Mouse (Mus musculus): Measurements from ENCODE around the gene Nup85. TPM values are rescaled to one million over a fixed set of nuclear protein-coding genes. Genes with fewer than 3 reads are reported as not detected.

Gene Nup85
- total RNA-seq (2012; rRNA removed): 279 and 312 TPM in 2 replicates

DNA sequence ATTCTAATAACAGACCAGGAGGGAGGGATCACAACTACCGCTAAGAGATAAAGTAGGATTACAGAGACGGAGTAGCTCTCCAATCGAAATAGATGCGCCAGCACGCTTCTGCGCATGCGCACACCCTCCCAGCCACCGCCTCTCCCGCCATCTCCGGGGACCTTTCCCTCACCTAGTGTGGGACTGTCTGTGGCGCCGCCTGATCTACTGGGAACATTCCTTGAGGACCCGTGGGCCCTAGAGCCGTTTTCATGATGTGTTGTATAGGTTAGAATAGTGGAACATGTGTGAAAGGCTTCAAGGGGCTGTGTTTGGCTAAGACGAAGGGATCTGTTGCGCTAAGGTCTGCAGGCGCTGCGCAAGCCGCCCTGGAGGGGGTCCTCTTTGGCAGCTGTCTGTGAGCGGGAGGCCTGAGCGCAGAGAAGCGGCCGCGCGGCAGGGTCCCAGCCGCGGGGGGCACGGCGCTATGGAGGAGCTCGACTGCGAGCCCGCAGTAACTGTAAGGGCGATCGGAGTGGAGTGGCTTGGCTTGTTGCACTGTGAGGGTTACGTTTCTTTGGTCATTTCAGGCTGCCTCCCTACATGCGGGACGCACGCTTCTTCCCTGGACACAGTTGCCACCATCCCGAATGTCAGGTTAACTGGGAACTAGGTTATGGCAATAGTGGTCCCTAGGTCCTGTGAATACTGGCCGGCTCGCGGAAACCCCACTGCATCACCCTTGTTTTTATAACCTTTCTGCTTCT is at the start of gene Nup85:
Gene Nup85 (plus strand): TSS at position 371 of the 746 bp plus-strand sequence.
- Histone ChIP-seq H3K27ac (ENCODE audit: insufficient read depth, low read depth, low read length, poor library complexity, severe bottlenecking) (peak within 1 kb of the TSS; percentile 87), H3K36me3 (ENCODE audit: control insufficient read depth, insufficient read depth, low read length, poor library complexity, severe bottlenecking) (peaks cover 31% of the 10 kb centered on the region), H3K9me3 (ENCODE audit: control insufficient read depth, insufficient read depth, low read depth, low read length) (no peaks in the 10 kb centered on the region), H3K4me3 (ENCODE audit: insufficient read depth in 1 of 2, low read depth in 1 of 2, low read length in 2 of 2, poor library complexity in 1 of 2, severe bottlenecking in 1 of 2) (peak within 1 kb of the TSS; percentile 77 to 97), H3K4me1 (ENCODE audit: control insufficient read depth in 2 of 2, insufficient read depth in 2 of 2, low read length in 2 of 2, poor library complexity in 1 of 2) (no peaks in the 10 kb centered on the region), H3K9ac (ENCODE audit: insufficient read depth, low read depth, low read length, poor library complexity, severe bottlenecking) (peak within 1 kb of the TSS; percentile 92)
- DNase-seq (ENCODE audit: low read depth, low spot score): peak; percentile 95
- in situ Hi-C loops (cut with MboI; ENCODE audit: low sequenced_read_pairs in 2 of 2, unreplicated experiment in 2 of 2): no loop called here
- TF ChIP-seq CHD2 (IDR thresholded peaks at IDR 0.05; ENCODE audit: low read depth, low read length) (no peak), ZNF384 (IDR thresholded peaks at IDR 0.05; ENCODE audit: low read depth, low read length) (no peak), ZC3H11A (IDR thresholded peaks at IDR 0.05; ENCODE audit: borderline replicate concordance, low read depth, low read length) (no peak), MAFK (IDR thresholded peaks at IDR 0.05; ENCODE audit: insufficient read depth, low read depth, low read length) (no peak), HCFC1 (IDR thresholded peaks at IDR 0.05; ENCODE audit: borderline replicate concordance, insufficient read depth, low read length) (no peak)

DNA sequence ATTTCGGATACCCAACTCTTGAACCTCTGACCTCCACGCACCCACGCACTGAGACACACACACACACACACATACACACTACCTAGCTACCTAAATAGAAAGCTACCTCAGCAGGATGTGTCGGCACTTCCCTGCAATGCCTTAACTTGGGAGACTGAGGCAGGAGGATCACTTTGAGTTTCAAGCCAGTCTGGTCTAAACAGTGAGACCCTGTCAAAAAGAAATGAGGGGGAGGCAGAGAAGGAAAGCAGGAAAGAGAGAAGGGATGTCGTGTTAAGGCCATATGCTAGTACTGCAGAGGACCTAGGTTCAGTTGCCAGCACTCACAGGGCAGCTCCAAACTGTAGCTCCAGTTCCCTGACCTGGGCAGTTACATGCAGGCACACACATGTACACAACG is 49.2 kb upstream of the Nup85 start:
- H3K9me3 ChIP-seq (ENCODE audit: control insufficient read depth, insufficient read depth, low read depth, low read length): no peaks in the 10 kb centered on the region
- in situ Hi-C loops (cut with MboI; ENCODE audit: low sequenced_read_pairs in 2 of 2, unreplicated experiment in 2 of 2): no loop called here
- TF ChIP-seq ZNF384 (IDR thresholded peaks at IDR 0.05; ENCODE audit: low read depth, low read length) (no peak), ZC3H11A (IDR thresholded peaks at IDR 0.05; ENCODE audit: borderline replicate concordance, low read depth, low read length) (no peak), CHD2 (IDR thresholded peaks at IDR 0.05; ENCODE audit: low read depth, low read length) (no peak), HCFC1 (IDR thresholded peaks at IDR 0.05; ENCODE audit: borderline replicate concordance, insufficient read depth, low read length) (no peak), MAFK (IDR thresholded peaks at IDR 0.05; ENCODE audit: insufficient read depth, low read depth, low read length) (no peak)
- H3K4me3 ChIP-seq (ENCODE audit: insufficient read depth in 1 of 2, low read depth in 1 of 2, low read length in 2 of 2, poor library complexity in 1 of 2, severe bottlenecking in 1 of 2): peak overlapping the region in 1 of 2 experiments; percentile 2; a peak in 1 of 4 replicates
- no peaks in the 10 kb centered on the region for H3K36me3 ChIP-seq (ENCODE audit: control insufficient read depth, insufficient read depth, low read length, poor library complexity, severe bottlenecking)
- peaks cover 7 to 16% of the 10 kb centered on the region in 2 experiments; a peak in 3 of 4 replicates for H3K4me1 ChIP-seq (ENCODE audit: control insufficient read depth in 2 of 2, insufficient read depth in 2 of 2, low read length in 2 of 2, poor library complexity in 1 of 2)
- H3K9ac ChIP-seq (ENCODE audit: insufficient read depth, low read depth, low read length, poor library complexity, severe bottlenecking): no peak overlapping the region
- DNase-seq (ENCODE audit: low read depth, low spot score): no peak
- no peak overlapping the region for H3K27ac ChIP-seq (ENCODE audit: insufficient read depth, low read depth, low read length, poor library complexity, severe bottlenecking)

DNA sequence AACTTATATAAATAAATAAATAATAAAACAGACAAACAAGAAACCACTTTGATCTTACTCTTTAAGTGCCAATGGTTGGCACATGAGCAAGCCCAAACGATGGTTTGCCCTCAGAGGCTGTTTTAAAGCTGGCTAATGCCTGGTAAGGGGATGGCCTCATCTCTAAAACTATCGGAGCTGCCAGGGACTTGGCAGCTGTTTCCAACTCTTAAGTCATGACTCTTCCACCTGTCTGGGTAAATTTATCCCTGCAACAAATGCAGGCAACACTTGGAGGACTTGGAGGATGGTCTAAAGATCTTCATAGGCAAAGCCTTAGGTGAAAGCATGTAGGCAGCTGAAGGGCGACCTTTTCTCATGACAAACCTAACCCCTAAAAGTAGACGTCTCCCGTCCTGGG is 47.3 kb upstream of the Nup85 start:
- Histone ChIP-seq H3K9ac (ENCODE audit: insufficient read depth, low read depth, low read length, poor library complexity, severe bottlenecking) (no peak overlapping the region), H3K36me3 (ENCODE audit: control insufficient read depth, insufficient read depth, low read length, poor library complexity, severe bottlenecking) (no peaks in the 10 kb centered on the region), H3K4me3 (ENCODE audit: insufficient read depth in 1 of 2, low read depth in 1 of 2, low read length in 2 of 2, poor library complexity in 1 of 2, severe bottlenecking in 1 of 2) (no peak overlapping the region), H3K27ac (ENCODE audit: insufficient read depth, low read depth, low read length, poor library complexity, severe bottlenecking) (no peak overlapping the region), H3K9me3 (ENCODE audit: control insufficient read depth, insufficient read depth, low read depth, low read length) (no peaks in the 10 kb centered on the region), H3K4me1 (ENCODE audit: control insufficient read depth in 2 of 2, insufficient read depth in 2 of 2, low read length in 2 of 2, poor library complexity in 1 of 2) (peaks cover 2 to 9% of the 10 kb centered on the region in 2 experiments; a peak in 3 of 4 replicates)
- no peak for DNase-seq (ENCODE audit: low read depth, low spot score)
- in situ Hi-C loops (cut with MboI; ENCODE audit: low sequenced_read_pairs in 2 of 2, unreplicated experiment in 2 of 2): no loop called here
- TF ChIP-seq ZC3H11A (IDR thresholded peaks at IDR 0.05; ENCODE audit: borderline replicate concordance, low read depth, low read length) (no peak), ZNF384 (IDR thresholded peaks at IDR 0.05; ENCODE audit: low read depth, low read length) (no peak), MAFK (IDR thresholded peaks at IDR 0.05; ENCODE audit: insufficient read depth, low read depth, low read length) (no peak), CHD2 (IDR thresholded peaks at IDR 0.05; ENCODE audit: low read depth, low read length) (no peak), HCFC1 (IDR thresholded peaks at IDR 0.05; ENCODE audit: borderline replicate concordance, insufficient read depth, low read length) (no peak)

DNA sequence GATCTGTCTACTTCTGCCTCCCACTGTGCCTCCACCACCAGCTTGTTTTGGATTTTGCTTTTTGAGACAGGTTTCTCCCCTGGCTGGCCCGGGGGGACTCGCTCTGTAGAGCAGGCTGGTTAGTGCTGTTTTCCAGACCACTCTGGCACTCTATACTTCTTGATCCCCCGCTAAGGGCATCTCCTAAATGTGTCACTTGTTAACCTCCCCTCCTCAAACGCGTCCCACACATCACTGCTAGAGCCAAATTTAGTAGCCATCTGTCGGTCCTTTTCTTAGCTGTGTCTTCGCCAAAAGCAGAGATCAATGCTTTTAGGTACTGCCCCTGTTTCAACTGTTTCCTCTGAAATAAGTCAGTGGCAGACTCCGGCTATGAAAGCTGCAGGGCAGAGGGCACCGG is 45.5 kb upstream of the Nup85 start:
- no peak overlapping the region for H3K27ac ChIP-seq (ENCODE audit: insufficient read depth, low read depth, low read length, poor library complexity, severe bottlenecking)
- H3K4me3 ChIP-seq (ENCODE audit: insufficient read depth in 1 of 2, low read depth in 1 of 2, low read length in 2 of 2, poor library complexity in 1 of 2, severe bottlenecking in 1 of 2): no peak overlapping the region
- H3K4me1 ChIP-seq (ENCODE audit: control insufficient read depth in 2 of 2, insufficient read depth in 2 of 2, low read length in 2 of 2, poor library complexity in 1 of 2): peaks cover 0 to 5% of the 10 kb centered on the region in 2 experiments; a peak in 2 of 4 replicates
- TF ChIP-seq ZNF384 (IDR thresholded peaks at IDR 0.05; ENCODE audit: low read depth, low read length) (no peak), CHD2 (IDR thresholded peaks at IDR 0.05; ENCODE audit: low read depth, low read length) (no peak), HCFC1 (IDR thresholded peaks at IDR 0.05; ENCODE audit: borderline replicate concordance, insufficient read depth, low read length) (no peak)
- no peak overlapping the region for H3K9ac ChIP-seq (ENCODE audit: insufficient read depth, low read depth, low read length, poor library complexity, severe bottlenecking)
- in situ Hi-C loops (cut with MboI; ENCODE audit: low sequenced_read_pairs in 2 of 2, unreplicated experiment in 2 of 2): no loop called here
- peaks cover 2% of the 10 kb centered on the region for H3K36me3 ChIP-seq (ENCODE audit: control insufficient read depth, insufficient read depth, low read length, poor library complexity, severe bottlenecking)
- H3K9me3 ChIP-seq (ENCODE audit: control insufficient read depth, insufficient read depth, low read depth, low read length): no peaks in the 10 kb centered on the region
- no peak for DNase-seq (ENCODE audit: low read depth, low spot score)
